Mouse (Mus musculus) heart, embryonic 15.5 days (tissue): ENCODE measurements around the gene Rps21. TPM values are rescaled to one million over a fixed set of nuclear protein-coding genes. Genes with fewer than 3 reads are reported as not detected.
"Not testable (repeated sequence)": the region's sequence is repeated elsewhere in the genome, so short reads cannot be mapped to it uniquely, and the experiment has no call there.

Source experiments
- ATAC-seq: fragments of 200-750 bp; cut with Nextera tagmentation; replicated peaks from 2 replicates; pipeline ENCODE4 v1.8.0; 2017; ENCODE audit warnings: low read depth, moderate TSS enrichment; ENCODE audit not compliant: insufficient number of reproducible peaks, insufficient read depth, low FRiP score
- H3K27ac ChIP-seq: fragments of 300-500 bp; sonication (generic); 2 replicates; pipeline ENCODE4 v1.5.1; 2015; ENCODE audit warnings: mild to moderate bottlenecking, inconsistent platforms
- H3K27me3 ChIP-seq: fragments of 300-500 bp; sonication (generic); 2 replicates; pipeline ENCODE4 v1.6.1; 2015; ENCODE audit warnings: inconsistent platforms
- H3K36me3 ChIP-seq: fragments of 300-500 bp; sonication (generic); 2 replicates; pipeline ENCODE4 v1.6.1; 2015; ENCODE audit warnings: mild to moderate bottlenecking, inconsistent platforms
- H3K4me1 ChIP-seq: fragments of 300-500 bp; sonication (generic); replicated peaks from 2 replicates; pipeline ENCODE4 v1.6.1; 2015; ENCODE audit warnings: inconsistent platforms
- H3K4me2 ChIP-seq: fragments of 300-500 bp; sonication (generic); 2 replicates; pipeline ENCODE4 v1.6.1; 2015; ENCODE audit warnings: inconsistent platforms, mild to moderate bottlenecking, moderate library complexity
- H3K4me3 ChIP-seq: fragments of 300-500 bp; sonication (generic); 2 replicates; pipeline ENCODE4 v1.5.1; 2015; ENCODE audit warnings: mild to moderate bottlenecking, inconsistent platforms
- H3K9ac ChIP-seq: fragments of 300-500 bp; sonication (generic); 2 replicates; pipeline ENCODE4 v1.6.1; 2015; ENCODE audit warnings: mild to moderate bottlenecking, inconsistent platforms
- H3K9me3 ChIP-seq: fragments of 300-500 bp; sonication (generic); replicated peaks from 2 replicates; pipeline ENCODE4 v1.6.1; 2016; ENCODE audit warnings: inconsistent platforms
- WGBS: fragments of 180-500 bp; shearing (Covaris S2); methylation state at CpG from one replicate; pipeline ENCODE4 v1.1.7; 2015; ENCODE audit warnings: mixed read lengths; 5-methylcytosine and 5-hydroxymethylcytosine counted together
- polyA plus RNA-seq: library from polyadenylated mRNA; unstranded; fragments of >200 nt; fragmentation: Nextera tagmentation; extraction: Ambion mirVana; gene quantifications from 2 replicates; pipeline ENCODE4 v1.2.1, GENCODE M21; 2015

The Rps21 gene
- polyA plus RNA-seq, 1 experiment from 2014 or later, result 352 TPM

DNA sequence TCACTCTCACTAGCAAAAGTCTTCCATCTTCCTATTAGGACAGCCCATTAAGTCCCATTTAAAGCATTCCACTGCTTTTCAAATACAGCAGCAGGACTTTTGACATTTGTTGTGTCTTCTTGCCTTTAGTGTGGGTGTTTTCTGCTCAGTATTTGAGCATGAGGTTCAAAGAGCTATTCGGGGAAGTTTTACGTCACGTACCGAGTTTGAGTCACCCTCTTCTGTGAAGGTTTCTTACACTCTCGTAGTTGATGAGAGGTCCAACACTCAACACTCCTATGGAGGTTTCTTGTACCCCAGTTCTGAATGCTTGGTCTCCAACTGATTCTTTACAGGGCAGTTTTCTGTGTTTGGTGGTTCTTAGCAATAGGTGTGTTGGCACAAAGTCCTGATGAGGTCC lies 9.3 kb upstream of the Rps21 start:
- 91% methylated on average over 5 of the region's 5 CpGs for WGBS
- Histone ChIP-seq H3K4me1 (peaks cover 6% of the 10 kb centered on the region; the same call in 1 of the 2 replicates), H3K4me3 (no peak overlapping the region), H3K9ac (no peak overlapping the region), H3K4me2 (no peak overlapping the region), H3K9me3 (no peaks in the 10 kb centered on the region), H3K36me3 (no peaks in the 10 kb centered on the region), H3K27ac (no peak overlapping the region), H3K27me3 (no peaks in the 10 kb centered on the region)
- ATAC-seq, result no peak

DNA sequence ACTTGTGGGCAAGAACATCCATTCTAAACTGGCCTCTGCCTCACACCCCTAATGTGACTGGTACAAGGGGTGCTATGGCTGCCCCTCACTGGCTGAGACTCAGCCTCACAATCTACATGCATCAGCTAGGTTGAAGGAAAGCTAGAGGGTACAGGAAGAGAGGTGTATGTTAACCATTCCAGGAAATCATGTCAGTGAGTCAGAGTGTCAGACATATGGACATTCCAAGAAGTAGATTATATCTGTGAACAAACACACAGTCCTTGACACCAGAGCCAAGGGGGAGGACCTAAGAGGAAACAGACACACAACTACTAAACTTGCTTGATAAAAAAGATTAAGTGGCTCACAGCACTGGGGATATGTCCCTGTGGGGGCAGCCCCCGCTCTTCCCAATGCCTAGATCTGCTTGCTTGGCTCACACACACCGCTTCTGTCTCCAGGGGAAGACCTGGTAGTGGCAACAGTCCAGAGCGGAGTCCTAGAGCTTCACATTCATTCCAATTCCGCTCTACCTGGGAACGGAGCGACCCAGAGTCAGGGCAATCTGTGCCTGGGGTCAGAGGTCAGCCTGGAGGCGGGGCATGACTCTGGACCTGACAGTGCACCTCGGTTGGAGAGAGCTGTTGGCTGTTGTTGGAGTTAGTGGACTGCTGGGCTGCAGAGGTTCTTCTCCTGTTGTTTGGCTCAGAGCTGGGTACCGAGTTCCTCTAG lies 8.1 kb upstream of the Rps21 start:
- ATAC-seq, result no peak
- 55% methylated on average over 9 of the region's 9 CpGs for WGBS
- Histone ChIP-seq H3K9ac (no peak overlapping the region), H3K9me3 (no peaks in the 10 kb centered on the region), H3K4me2 (no peak overlapping the region), H3K36me3 (no peaks in the 10 kb centered on the region), H3K27ac (no peak overlapping the region), H3K4me1 (peaks cover 6% of the 10 kb centered on the region; the same call in 1 of the 2 replicates), H3K27me3 (no peaks in the 10 kb centered on the region), H3K4me3 (no peak overlapping the region)

DNA sequence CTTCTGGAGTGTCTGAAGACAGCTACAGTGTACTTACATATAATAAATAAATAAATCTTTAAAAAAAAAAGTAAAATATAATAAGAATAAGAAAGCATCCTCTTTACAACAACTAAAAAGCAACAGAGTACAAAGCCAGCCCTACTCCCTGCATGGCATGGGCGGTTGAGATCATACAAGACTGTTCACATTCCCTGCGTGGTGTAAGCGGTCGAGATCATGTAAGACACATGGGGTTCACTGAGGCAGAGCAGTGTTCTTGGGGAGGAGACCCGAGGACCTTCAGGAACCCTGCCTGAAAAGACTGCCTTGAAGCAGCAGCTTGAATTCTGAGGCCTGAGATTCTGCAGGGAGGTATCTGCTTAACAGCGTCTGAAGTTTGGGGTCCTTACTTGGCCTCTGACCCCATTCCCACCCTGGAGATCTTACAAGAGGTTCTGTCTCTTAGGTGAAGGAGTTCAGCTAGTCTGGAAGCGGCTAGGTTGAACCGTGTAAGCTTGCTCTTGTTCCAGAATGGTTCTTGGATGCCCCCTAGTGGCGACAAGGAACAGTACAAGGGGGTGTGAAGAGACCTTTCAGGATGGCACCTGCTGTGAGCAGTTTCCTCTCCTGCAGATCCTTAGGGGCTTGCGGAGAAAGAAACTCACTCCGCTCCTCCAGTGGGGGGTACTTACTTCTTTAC lies 6.1 kb upstream of the Rps21 start:
- H3K27ac ChIP-seq, result no peak overlapping the region
- 31% methylated on average over 11 of the region's 11 CpGs for WGBS

DNA sequence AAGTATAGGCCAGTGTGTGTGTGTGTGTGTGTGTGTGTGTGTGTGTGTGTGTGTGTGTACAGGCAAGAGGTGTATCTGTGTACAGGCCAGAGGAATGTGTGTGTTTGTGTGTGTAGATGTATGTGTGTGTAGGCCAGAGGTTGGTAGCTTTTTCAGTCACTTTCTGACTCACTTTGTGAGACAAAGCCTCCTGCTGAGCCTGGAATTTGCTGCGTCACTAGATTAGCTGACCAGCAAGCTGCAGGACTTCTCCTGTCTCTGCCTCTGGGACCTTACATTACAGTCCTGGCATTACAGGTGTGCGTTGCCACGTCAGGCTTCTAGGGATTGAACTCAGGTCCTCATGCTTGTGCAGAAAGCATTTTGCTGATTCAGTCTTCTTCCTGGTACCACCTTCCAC lies 5.3 kb upstream of the Rps21 start:
- 50% methylated on average over 3 of the region's 3 CpGs for WGBS

More for the DNA sequence above, 6.1 kb upstream of the Rps21 start:
- Histone ChIP-seq H3K9me3 (no peaks in the 10 kb centered on the region), H3K36me3 (no peaks in the 10 kb centered on the region), H3K4me1 (peaks cover 12% of the 10 kb centered on the region), H3K4me2 (no peak overlapping the region), H3K9ac (0 out of 2 replicates have a peak overlapping the region, but pooled peaks have one; percentile 26), H3K27me3 (no peaks in the 10 kb centered on the region), H3K4me3 (no peak overlapping the region)
- peak; percentile 76 for ATAC-seq

DNA sequence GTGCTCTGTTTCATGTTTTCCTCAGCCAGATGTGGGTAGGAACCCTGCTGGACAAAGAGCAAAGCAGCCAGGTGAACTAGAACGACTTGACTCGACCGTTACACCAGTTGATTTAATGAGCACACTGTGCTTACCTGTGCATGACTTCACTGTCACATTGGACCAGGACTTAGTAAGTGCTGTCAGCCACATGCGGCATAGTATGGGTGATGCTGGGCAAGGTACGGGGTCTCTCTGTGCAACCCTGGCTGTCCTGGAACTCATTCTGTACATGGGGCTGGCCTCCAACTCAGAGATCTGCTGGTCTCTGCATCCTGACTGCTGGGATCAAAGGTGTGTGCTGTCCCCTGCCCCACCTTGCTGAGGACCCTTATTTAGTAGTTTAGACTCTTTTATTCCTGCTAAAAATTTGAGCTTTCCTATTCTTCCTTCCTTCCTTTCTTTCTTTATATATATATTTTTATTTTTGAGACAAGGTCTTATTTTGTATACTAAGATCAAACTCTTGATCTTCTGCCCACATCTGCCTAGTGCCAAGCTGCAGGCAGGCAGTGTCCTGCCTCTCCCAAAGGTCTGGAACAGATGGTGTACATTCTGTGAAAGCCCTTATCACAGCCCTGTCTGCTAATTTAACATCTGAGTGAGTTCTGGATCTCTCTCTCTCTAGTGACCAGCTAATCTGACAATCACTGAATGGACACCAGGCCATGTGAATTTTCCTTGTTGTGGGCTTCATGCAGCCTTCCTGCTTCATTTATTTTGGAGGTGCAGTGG lies 2.6 kb upstream of the Rps21 start:
- no peaks in the 10 kb centered on the region for H3K9me3 ChIP-seq
- no peak overlapping the region for H3K9ac ChIP-seq
- H3K27me3 ChIP-seq, result no peaks in the 10 kb centered on the region
- no peak overlapping the region for H3K4me3 ChIP-seq
- H3K27ac ChIP-seq, result no peak overlapping the region
- peaks cover 14% of the 10 kb centered on the region; the same call in 1 of the 2 replicates for H3K36me3 ChIP-seq
- no peak for ATAC-seq
- H3K4me2 ChIP-seq, result no peak overlapping the region
- H3K4me1 ChIP-seq, result peaks cover 21% of the 10 kb centered on the region
- WGBS, result 89% methylated on average over 5 of the region's 5 CpGs

More for the DNA sequence above, 5.3 kb upstream of the Rps21 start:
- no peaks in the 10 kb centered on the region for H3K27me3 ChIP-seq
- H3K4me3 ChIP-seq, result no peak overlapping the region
- H3K4me1 ChIP-seq, result peaks cover 16% of the 10 kb centered on the region
- H3K27ac ChIP-seq, result no peak overlapping the region
- H3K4me2 ChIP-seq, result no peak overlapping the region
- H3K9me3 ChIP-seq, result no peaks in the 10 kb centered on the region
- no peak overlapping the region for H3K9ac ChIP-seq
- ATAC-seq, result no peak
- no peaks in the 10 kb centered on the region for H3K36me3 ChIP-seq

DNA sequence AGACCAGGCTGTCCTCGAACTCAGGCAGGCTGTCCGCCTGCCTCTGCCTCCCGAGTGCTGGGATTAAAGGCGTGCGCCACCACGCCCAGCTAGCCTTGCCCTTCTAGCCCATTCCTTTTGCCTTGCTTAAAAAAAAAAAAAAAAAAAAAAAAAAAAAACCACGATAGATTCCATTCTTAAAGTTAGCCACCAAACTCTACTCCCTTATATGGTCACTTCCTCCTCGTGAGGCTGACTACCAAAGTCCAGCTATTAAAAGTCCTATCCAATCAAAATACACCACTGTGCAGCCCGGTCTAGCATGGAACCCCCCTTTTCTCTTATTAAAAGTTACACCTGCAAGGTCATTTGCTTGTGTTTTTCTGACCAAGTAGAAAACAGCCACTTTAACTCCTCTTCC lies 1.5 kb upstream of the Rps21 start:
- Histone ChIP-seq H3K4me2 (peak overlapping the region; percentile 77), H3K9me3 (no peaks in the 10 kb centered on the region), H3K4me3 (peak overlapping the region; percentile 81), H3K27me3 (no peaks in the 10 kb centered on the region), H3K36me3 (peaks cover 24% of the 10 kb centered on the region), H3K27ac (peak overlapping the region; percentile 92), H3K9ac (no peak overlapping the region), H3K4me1 (peaks cover 21% of the 10 kb centered on the region)
- WGBS, result 87% methylated on average over 9 of the region's 9 CpGs
- no peak for ATAC-seq

DNA sequence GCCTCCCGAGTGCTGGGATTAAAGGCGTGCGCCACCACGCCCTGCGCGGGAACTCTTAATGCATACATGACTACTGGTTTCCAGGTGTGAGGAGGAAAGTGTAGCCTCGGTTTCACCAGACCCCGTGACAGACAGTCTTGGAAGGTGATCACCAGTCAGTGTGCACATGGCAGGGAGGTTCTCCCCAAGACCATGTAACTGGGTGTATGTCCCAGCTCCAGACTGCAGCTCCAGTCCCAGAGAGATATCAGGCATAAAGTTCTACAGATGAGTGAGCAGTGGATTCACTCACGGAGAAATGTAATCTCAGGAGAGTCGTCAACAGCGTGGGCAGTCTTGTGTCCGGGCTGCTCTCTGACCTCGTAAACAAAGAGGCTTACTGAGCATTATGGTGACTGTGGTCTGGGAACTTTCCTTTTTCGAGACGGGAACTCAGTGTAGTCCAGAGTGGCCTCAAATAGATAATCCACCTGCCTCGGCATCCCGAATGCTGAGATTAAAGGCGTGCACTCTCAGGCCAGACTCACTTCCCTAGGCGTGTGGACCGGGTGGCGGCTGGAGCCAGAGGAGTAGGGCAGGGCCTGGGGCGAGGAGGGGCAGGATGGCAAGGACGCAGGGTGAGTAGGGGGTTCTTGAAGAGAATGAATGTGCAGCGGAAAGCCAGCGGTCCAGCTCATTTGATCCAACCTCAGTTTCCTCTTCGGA lies 729 bp upstream of the Rps21 start:
- peak overlapping the region; percentile 81 for H3K4me3 ChIP-seq
- peak overlapping the region; percentile 67 for H3K9ac ChIP-seq
- H3K9me3 ChIP-seq, result no peaks in the 10 kb centered on the region
- peaks cover 31% of the 10 kb centered on the region for H3K36me3 ChIP-seq
- peak; percentile 63 for ATAC-seq
- peaks cover 19% of the 10 kb centered on the region for H3K4me1 ChIP-seq
- H3K27me3 ChIP-seq, result no peaks in the 10 kb centered on the region
- WGBS, result 23% methylated on average over 26 of the region's 26 CpGs
- peak overlapping the region; percentile 77 for H3K4me2 ChIP-seq
- H3K27ac ChIP-seq, result peak overlapping the region; percentile 92

DNA sequence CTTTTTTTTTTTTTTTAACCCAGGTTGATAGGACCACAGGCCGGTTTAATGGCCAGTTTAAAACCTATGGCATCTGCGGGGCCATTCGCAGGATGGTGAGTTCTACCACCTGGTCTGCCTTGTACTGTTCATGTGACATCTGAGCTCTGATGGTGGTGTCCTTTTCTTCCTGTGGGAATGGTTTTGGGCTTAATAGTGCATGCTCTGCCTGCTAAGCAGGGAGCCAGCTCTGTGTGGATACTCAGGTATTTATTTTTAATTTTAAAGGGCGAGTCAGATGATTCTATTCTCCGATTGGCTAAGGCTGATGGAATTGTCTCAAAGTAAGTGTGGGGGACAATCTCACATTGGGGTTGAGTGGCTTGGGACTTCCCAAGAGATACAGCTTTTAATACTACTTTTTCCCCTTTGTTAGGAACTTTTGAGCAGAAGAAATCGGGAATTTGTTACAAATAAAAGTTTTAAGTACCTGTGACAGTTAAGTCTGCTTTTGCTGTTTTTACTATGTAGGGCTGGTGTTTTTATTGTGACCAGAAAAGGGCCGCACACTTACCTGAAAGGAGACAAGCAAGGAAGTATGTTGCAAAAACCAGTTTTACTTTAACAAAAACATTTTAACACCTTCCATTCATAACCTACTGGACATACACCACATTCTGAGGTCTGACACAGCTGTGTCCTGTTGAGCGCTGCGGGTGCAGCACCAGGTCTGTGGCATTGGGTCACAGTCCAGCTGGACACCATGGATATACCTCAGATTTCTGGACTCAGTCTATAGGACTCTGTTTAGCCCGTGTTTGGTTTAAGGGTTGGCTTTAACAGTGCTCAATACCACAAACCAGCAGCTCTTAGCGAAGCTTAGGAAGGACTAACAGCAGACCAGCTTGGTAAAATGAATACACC lies 1.0 kb downstream of the Rps21 start:
- Histone ChIP-seq H3K9ac (peak overlapping the region; percentile 78), H3K4me1 (peaks cover 34% of the 10 kb centered on the region), H3K27me3 (no peaks in the 10 kb centered on the region), H3K36me3 (peaks cover 36% of the 10 kb centered on the region), H3K4me2 (peak overlapping the region; percentile 67), H3K4me3 (peak overlapping the region; percentile 81), H3K9me3 (no peaks in the 10 kb centered on the region), H3K27ac (peak overlapping the region; percentile 75)
- WGBS, result 48% methylated on average over 11 of the region's 11 CpGs
- no peak for ATAC-seq

DNA sequence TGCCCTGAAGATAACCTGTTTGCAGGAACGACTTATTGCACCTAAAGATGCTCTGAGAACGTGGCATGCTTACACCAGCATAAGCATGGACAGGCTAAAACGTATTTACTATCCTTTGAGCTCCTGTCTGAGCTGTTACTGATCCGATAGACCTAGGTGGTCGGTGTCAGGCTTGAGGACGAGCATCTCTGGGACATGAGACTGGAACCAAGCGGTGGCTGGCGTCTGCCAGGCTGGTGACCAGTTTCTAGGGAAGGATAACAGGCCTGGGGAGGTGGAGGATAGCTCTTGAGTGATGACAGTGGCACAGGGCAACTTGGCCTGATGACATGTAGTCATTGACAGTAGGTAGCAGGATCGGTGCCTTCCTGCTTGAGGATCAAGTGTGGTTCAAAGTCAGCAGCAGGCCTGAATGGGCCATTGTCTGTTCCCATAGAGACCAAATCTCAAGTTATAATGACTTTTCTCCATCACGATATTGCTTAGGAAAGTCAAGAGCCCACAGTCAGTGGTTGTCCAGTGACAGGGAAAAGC lies 1.8 kb downstream of the Rps21 start:
- H3K27ac ChIP-seq, H3K4me3 ChIP-seq, H3K4me2 ChIP-seq, H3K27me3 ChIP-seq, ATAC-seq, H3K9ac ChIP-seq, H3K9me3 ChIP-seq: not testable (repeated sequence)
- Histone ChIP-seq H3K36me3 (peaks cover 42% of the 10 kb centered on the region), H3K4me1 (peaks cover 34% of the 10 kb centered on the region)
- 67% methylated on average over 10 of the region's 10 CpGs for WGBS
